Mouse (Mus musculus) testis, postnatal 10 days (tissue): Measurements from ENCODE around the gene Srd5a3.

ENCODE experiments used
- DNase-seq: peaks from one replicate; pipeline ENCODE4 v3.0.0; 2021; ENCODE audit warnings: low spot score

The Srd5a3 gene

GRCm38 (mm10) chr5:76193075-76193474, 53.0 kb downstream of the Srd5a3 start:
- no peak for DNase-seq

GRCm38 (mm10) chr5:76194377-76194945, 54.4 kb downstream of the Srd5a3 start:
- DNase-seq: no peak

GRCm38 (mm10) chr5:76199346-76199745, 59.3 kb downstream of the Srd5a3 start:
- DNase-seq: no peak

GRCm38 (mm10) chr5:76203171-76203570, 63.1 kb downstream of the Srd5a3 start:
- DNase-seq: no peak
